Mouse (Mus musculus) liver, postnatal 0 days (tissue): ENCODE measurements around the gene Fchsd2. TPM values are rescaled to one million over a fixed set of nuclear protein-coding genes. Genes with fewer than 3 reads are reported as not detected.

Experiments
- ATAC-seq: fragments of 200-750 bp; cut with Nextera tagmentation; 2 replicates; pipeline ENCODE4 v1.8.0; 2017; ENCODE audit warnings: mild to moderate bottlenecking, moderate library complexity
- DNase-seq: peaks from one replicate; pipeline ENCODE4 v3.0.0-alpha.2; 2016
- H3K27ac ChIP-seq: fragments of 300-500 bp; sonication (generic); 2 replicates; pipeline ENCODE4 v1.5.1; 2014; ENCODE audit warnings: antibody characterized with exemption, moderate library complexity, mild to moderate bottlenecking, low read depth
- H3K27me3 ChIP-seq: fragments of 300-500 bp; sonication (generic); 2 replicates; pipeline ENCODE4 v1.6.1; 2014; ENCODE audit warnings: low read length, control low read depth, mixed read lengths; ENCODE audit not compliant: insufficient read depth
- H3K36me3 ChIP-seq: fragments of 300-500 bp; sonication (generic); replicated peaks from 2 replicates; pipeline ENCODE4 v1.6.1; 2014; ENCODE audit warnings: mild to moderate bottlenecking, control low read depth, low read length, moderate library complexity, mixed read lengths; ENCODE audit not compliant: insufficient read depth
- H3K4me1 ChIP-seq: fragments of 300-500 bp; sonication (generic); 2 replicates; pipeline ENCODE4 v1.6.1; 2014; ENCODE audit warnings: antibody characterized with exemption, mild to moderate bottlenecking, control low read depth; ENCODE audit not compliant: insufficient read depth
- H3K4me2 ChIP-seq: fragments of 300-500 bp; sonication (generic); 2 replicates; pipeline ENCODE4 v1.6.1; 2014; ENCODE audit warnings: low read depth, mild to moderate bottlenecking, low read length, moderate library complexity, mixed read lengths
- H3K4me3 ChIP-seq: fragments of 300-500 bp; sonication (generic); 2 replicates; pipeline ENCODE4 v1.5.1; 2014; ENCODE audit warnings: low read depth, low read length
- H3K9ac ChIP-seq: fragments of 300-500 bp; sonication (generic); replicated peaks from 2 replicates; pipeline ENCODE4 v1.6.1; 2014; ENCODE audit warnings: mild to moderate bottlenecking, moderate library complexity
- H3K9me3 ChIP-seq: fragments of 300-500 bp; sonication (generic); 2 replicates; pipeline ENCODE4 v1.6.1; 2016; ENCODE audit warnings: mild to moderate bottlenecking, control low read depth, low read length, mixed read lengths
- CTCF ChIP-seq: sonication (generic); IDR thresholded peaks from 2 replicates; pipeline ENCODE4 v1.5.1; 2016; ENCODE audit warnings: antibody characterized with exemption, low read depth
- EP300 ChIP-seq: IDR thresholded peaks from 2 replicates; pipeline ENCODE4 v1.6.1; 2016; ENCODE audit warnings: antibody characterized with exemption, low read depth, mild to moderate bottlenecking
- WGBS: fragments of 180-500 bp; shearing (Covaris S2); extraction: QIAGEN DNeasy Blood & Tissue Kit; methylation state at CpG from one replicate; pipeline ENCODE4 v1.1.7; 2014; ENCODE audit not compliant: insufficient replicate concordance; 5-methylcytosine and 5-hydroxymethylcytosine counted together
- polyA plus RNA-seq: library from polyadenylated mRNA; unstranded; fragments of >200 nt; fragmentation: Nextera tagmentation; extraction: Ambion mirVana; gene quantifications from 2 replicates; pipeline ENCODE4 v1.2.1, GENCODE M21; 2015

The Fchsd2 gene
- polyA plus RNA-seq, 1 experiment from 2014 or later: 7.8 TPM

DNA sequence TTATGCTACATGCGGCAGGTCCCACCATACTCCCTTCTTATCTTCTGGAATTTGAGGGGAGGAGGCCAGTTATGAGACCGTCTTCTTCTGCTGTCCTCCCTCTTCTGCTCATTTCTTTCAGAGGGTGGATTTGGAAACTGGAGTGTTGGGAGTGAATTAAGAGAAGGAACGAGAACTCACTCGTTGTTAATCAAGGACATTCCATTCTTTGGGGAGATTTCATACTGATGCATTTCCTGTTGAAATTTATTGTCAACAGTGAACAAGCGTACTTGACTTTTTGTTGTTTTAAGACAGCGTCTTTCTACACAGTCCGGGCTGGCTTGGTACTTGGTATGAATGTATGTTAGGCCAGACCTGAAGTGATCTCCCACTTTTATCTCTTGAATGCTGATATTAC lies 26.7 kb downstream of the Fchsd2 start:
- Histone ChIP-seq H3K27me3 (no peaks in the 10 kb centered on the region), H3K36me3 (peaks cover 15% of the 10 kb centered on the region), H3K4me1 (peaks cover 7% of the 10 kb centered on the region; the same call in 1 of the 2 replicates), H3K9ac (no peak overlapping the region), H3K27ac (no peak overlapping the region), H3K4me3 (no peak overlapping the region), H3K4me2 (no peak overlapping the region), H3K9me3 (no peaks in the 10 kb centered on the region)
- TF ChIP-seq EP300 (no peak), CTCF (no peak)
- ATAC-seq: no peak
- 80% methylated on average over 7 of the region's 7 CpGs for WGBS
- DNase-seq: no peak

- DNase-seq (no peak), ATAC-seq (no peak)
- Histone ChIP-seq H3K4me1 (peaks cover 5% of the 10 kb centered on the region; the same call in 1 of the 2 replicates), H3K27ac (no peak overlapping the region), H3K4me3 (no peak overlapping the region), H3K9ac (no peak overlapping the region), H3K4me2 (no peak overlapping the region), H3K36me3 (peaks cover 7% of the 10 kb centered on the region; the same call in 1 of the 2 replicates), H3K27me3 (no peaks in the 10 kb centered on the region), H3K9me3 (no peaks in the 10 kb centered on the region)
- 67% methylated on average over 6 of the region's 6 CpGs for WGBS
- TF ChIP-seq CTCF: no peak
- no peak for TF ChIP-seq EP300
Measured at GRCm38 (mm10) chr7:101123579-101124347, 31.1 kb downstream of the Fchsd2 start.

DNA sequence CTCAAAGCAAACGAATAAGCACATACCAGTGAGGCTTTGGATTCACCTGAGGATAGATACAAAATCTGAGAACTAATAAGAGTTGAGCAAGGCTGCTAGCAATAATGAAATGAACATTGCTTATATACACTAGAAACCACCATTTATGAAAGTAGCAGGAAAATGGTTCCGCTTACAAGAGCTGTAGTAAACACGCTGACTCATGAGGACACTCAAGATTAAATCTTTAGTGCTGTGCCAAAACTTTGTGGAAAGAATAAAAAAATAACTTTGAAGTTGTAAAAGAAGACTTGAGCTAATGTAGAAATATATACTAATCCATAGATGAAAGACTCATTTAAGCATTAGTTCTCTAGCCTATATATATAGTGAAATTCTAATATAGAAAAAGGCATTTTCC lies 35.1 kb downstream of the Fchsd2 start:
- Histone ChIP-seq H3K4me1 (peaks cover 5% of the 10 kb centered on the region; the same call in 1 of the 2 replicates), H3K36me3 (no peaks in the 10 kb centered on the region; the same call in 1 of the 2 replicates), H3K9me3 (no peaks in the 10 kb centered on the region), H3K9ac (no peak overlapping the region), H3K4me3 (no peak overlapping the region), H3K27me3 (no peaks in the 10 kb centered on the region), H3K4me2 (no peak overlapping the region), H3K27ac (no peak overlapping the region)
- 48% methylated on average over 3 of the region's 3 CpGs for WGBS
- ATAC-seq (no peak), DNase-seq (no peak)
- no peak for TF ChIP-seq EP300
- TF ChIP-seq CTCF: no peak

DNA sequence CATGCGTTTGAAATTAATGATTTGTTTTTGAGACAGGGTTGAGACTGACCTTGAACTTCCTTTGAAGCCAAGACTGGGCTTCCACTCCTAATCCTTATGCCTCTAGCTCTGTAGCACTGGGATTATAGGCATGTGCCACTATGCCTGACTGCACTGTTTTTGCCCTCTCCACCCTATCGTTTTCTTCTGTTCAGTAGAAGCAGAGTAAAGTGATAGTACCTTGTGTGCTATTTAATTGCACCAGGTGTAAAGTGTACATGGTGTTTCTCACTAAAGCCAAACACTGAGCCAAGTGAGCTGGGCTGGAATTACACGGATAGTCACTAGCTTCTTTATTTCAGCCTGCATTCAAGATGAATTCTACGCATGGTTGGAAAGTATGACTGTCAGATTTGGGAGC lies 35.9 kb downstream of the Fchsd2 start:
- WGBS: 77% methylated on average over 4 of the region's 4 CpGs
- H3K4me1 ChIP-seq: peaks cover under 1% of the 10 kb centered on the region; the same call in 1 of the 2 replicates
- H3K9me3 ChIP-seq: no peaks in the 10 kb centered on the region
- no peak overlapping the region for H3K9ac ChIP-seq
- H3K4me3 ChIP-seq: no peak overlapping the region
- H3K27ac ChIP-seq: no peak overlapping the region
- no peaks in the 10 kb centered on the region; the same call in 1 of the 2 replicates for H3K36me3 ChIP-seq
- ATAC-seq (no peak), DNase-seq (no peak)
- H3K4me2 ChIP-seq: no peak overlapping the region
- TF ChIP-seq EP300 (no peak), CTCF (no peak)
- no peaks in the 10 kb centered on the region for H3K27me3 ChIP-seq

DNA sequence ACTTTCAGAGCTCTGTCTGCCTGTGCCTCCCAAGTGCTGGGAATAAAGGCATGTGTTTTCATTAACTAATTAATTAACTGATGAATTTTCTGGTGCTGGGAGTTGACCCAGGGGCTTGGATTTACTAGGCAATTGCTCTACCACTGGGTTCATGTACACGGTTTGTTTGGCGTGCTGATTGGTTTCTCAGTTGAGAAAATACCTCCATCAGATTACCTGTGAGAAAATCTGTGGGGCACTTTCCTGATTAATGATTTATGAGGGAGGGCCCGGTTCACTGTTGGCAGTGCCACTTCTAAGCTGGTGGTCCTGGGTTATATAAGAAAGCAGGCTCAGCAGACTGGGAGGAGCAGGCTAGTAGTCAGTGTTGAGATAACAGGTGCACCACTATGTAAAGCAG lies 38.0 kb downstream of the Fchsd2 start:
- Histone ChIP-seq H3K36me3 (no peaks in the 10 kb centered on the region; the same call in 1 of the 2 replicates), H3K9me3 (no peaks in the 10 kb centered on the region), H3K4me2 (no peak overlapping the region), H3K9ac (no peak overlapping the region), H3K27ac (no peak overlapping the region), H3K4me3 (no peak overlapping the region), H3K4me1 (peaks cover 2% of the 10 kb centered on the region; the same call in 1 of the 2 replicates), H3K27me3 (no peaks in the 10 kb centered on the region)
- no peak for TF ChIP-seq CTCF
- no peak for TF ChIP-seq EP300
- WGBS: 54% methylated on average over 3 of the region's 3 CpGs
- no peak for ATAC-seq
- no peak for DNase-seq

GRCm38 (mm10) chr7:101131281-101131680 lies 38.6 kb downstream of the Fchsd2 start:
- H3K27me3 ChIP-seq: no peaks in the 10 kb centered on the region
- H3K27ac ChIP-seq: no peak overlapping the region
- no peak overlapping the region for H3K4me2 ChIP-seq
- WGBS: 81% methylated on average over 6 of the region's 6 CpGs
- TF ChIP-seq EP300: no peak
- no peak for TF ChIP-seq CTCF
- no peaks in the 10 kb centered on the region for H3K9me3 ChIP-seq
- no peak overlapping the region for H3K9ac ChIP-seq
- no peaks in the 10 kb centered on the region; the same call in 1 of the 2 replicates for H3K36me3 ChIP-seq
- DNase-seq (no peak), ATAC-seq (no peak)
- H3K4me3 ChIP-seq: no peak overlapping the region
- H3K4me1 ChIP-seq: peaks cover 2% of the 10 kb centered on the region; the same call in 1 of the 2 replicates
